ENCODE assay signal across 28 mouse cellular contexts in genomic region chr17:47616652-47617051, GRCm38 (mm10). TPM values are rescaled to one million over a fixed set of nuclear protein-coding genes. Genes with fewer than 3 reads are reported as not detected.
A peak's percentile ranks its signal among the peaks of the same experiment; 100 is the strongest.
DNase-seq lines count a peak whose midpoint lies in the region; ATAC-seq and TF ChIP-seq lines count a peak whose summit lies in the region.
"Had no signal": no experiment of that assay in that cellular context is flagged by ENCODE, and none has a peak within 500 bp of the region (broad histone marks: within the 10 kb centered on the region; RNA-seq: fewer than 3 reads in every experiment).

No protein-coding gene starts in this region.

- no peak for TF ChIP-seq CTCF in liver, embryonic 14.5 days (IDR thresholded peaks at IDR 0.05; ENCODE audit: low read depth)
- TF ChIP-seq CTCF in liver, postnatal 0 days (IDR thresholded peaks at IDR 0.05; ENCODE audit: low read depth): no peak

- H3K4me2 ChIP-seq in liver, embryonic 11.5 days: peak overlapping the region; percentile 43
- H3K4me2 ChIP-seq in liver, embryonic 14.5 days (ENCODE audit: low read depth): peak overlapping the region; percentile 58
- peak overlapping the region; percentile 10 for H3K4me2 ChIP-seq in liver, postnatal 0 days (ENCODE audit: low read depth, low read length)
- H3K4me2 ChIP-seq: embryonic facial prominence, embryonic 13.5 days; heart, embryonic 15.5 days; hindbrain, embryonic 12.5 days; hindbrain, embryonic 15.5 days had no signal

- no peak for ATAC-seq in liver, embryonic 11.5 days (replicated peaks; ENCODE audit: low FRiP score)
- no peak for ATAC-seq in liver, embryonic 14.5 days (ENCODE audit: insufficient read depth)
- no peak for ATAC-seq in liver, postnatal 0 days
- ATAC-seq: forebrain, embryonic 14.5 days; forebrain, postnatal 0 days had no signal

- intact Hi-C loops in heart, postnatal 10 days (cut with DNase I): no loop called here

- peak; percentile 84 for DNase-seq in heart, adult 11 months
- no peak for DNase-seq in heart, postnatal 10 days
- DNase-seq in liver, embryonic 11.5 days (ENCODE audit: low spot score): no peak
- DNase-seq in liver: no peak
- DNase-seq in liver, embryonic 14.5 days (ENCODE audit: low read depth in 3 of 3, low spot score in 3 of 3): no peak
- no peak for DNase-seq in liver, postnatal 0 days
- DNase-seq in right cerebral cortex, postnatal 14 days: no peak
- no peak for DNase-seq in embryo, embryonic 10 days (ENCODE audit: low spot score)
- DNase-seq: adrenal gland, adult 2 months; adrenal gland, postnatal 14 days; B cell, adult 2 months; cerebellum, adult 11 months; cerebellum, adult 2 months; cerebellum, adult 9-11 months; cerebellum, postnatal 25 days; embryo, embryonic 11 days; forebrain, postnatal 0 days; gastrocnemius, adult 2 months; gastrocnemius, postnatal 14 days; heart, adult 18-20 months had no signal

- H3K4me1 ChIP-seq in liver, embryonic 11.5 days (replicated peaks; ENCODE audit: control insufficient read depth, insufficient read depth, low read length): peaks cover 35% of the 10 kb centered on the region
- peaks cover 36 to 50% of the 10 kb centered on the region in 2 experiments for H3K4me1 ChIP-seq in liver, embryonic 14.5 days (replicated peaks; ENCODE audit: control insufficient read depth in 2 of 2, insufficient read depth in 2 of 2, low read length in 1 of 2)
- H3K4me1 ChIP-seq in liver, postnatal 0 days (ENCODE audit: insufficient read depth): peaks cover 18% of the 10 kb centered on the region

- no peaks in the 10 kb centered on the region for H3K9me3 ChIP-seq in liver, embryonic 11.5 days (ENCODE audit: control insufficient read depth, low read length)
- H3K9me3 ChIP-seq in liver, embryonic 14.5 days (ENCODE audit: control insufficient read depth, low read length): no peaks in the 10 kb centered on the region
- H3K9me3 ChIP-seq in liver, postnatal 0 days (ENCODE audit: low read length): no peaks in the 10 kb centered on the region
- H3K9me3 ChIP-seq: embryonic facial prominence, embryonic 10.5 days; embryonic facial prominence, embryonic 13.5 days; G1E; heart, embryonic 15.5 days; hindbrain, embryonic 12.5 days; hindbrain, embryonic 15.5 days had no signal

- peak overlapping the region; percentile 98 for H3K27ac ChIP-seq in liver, embryonic 11.5 days (ENCODE audit: low read depth, low read length)
- peak overlapping the region; percentile 98 for H3K27ac ChIP-seq in liver, embryonic 14.5 days
- peak overlapping the region; percentile 89 for H3K27ac ChIP-seq in liver, postnatal 0 days (ENCODE audit: low read depth)
- H3K27ac ChIP-seq: embryonic facial prominence, embryonic 10.5 days; embryonic facial prominence, embryonic 13.5 days; gastrocnemius, adult 2 months; heart, embryonic 15.5 days; hindbrain, embryonic 12.5 days; hindbrain, embryonic 15.5 days had no signal

- 79% methylated on average over 4 of the region's 4 CpGs for WGBS in liver, embryonic 11.5 days
- 62% methylated on average over 4 of the region's 4 CpGs for WGBS in liver, embryonic 14.5 days (ENCODE audit: insufficient replicate concordance)
- 79% methylated on average over 4 of the region's 4 CpGs for WGBS in liver, postnatal 0 days (ENCODE audit: insufficient replicate concordance)

- H3K27me3 ChIP-seq in liver, embryonic 11.5 days (replicated peaks; ENCODE audit: control insufficient read depth, insufficient read depth, low read length): no peaks in the 10 kb centered on the region
- H3K27me3 ChIP-seq in liver, embryonic 14.5 days (ENCODE audit: control insufficient read depth, insufficient read depth, low read length): no peaks in the 10 kb centered on the region
- no peaks in the 10 kb centered on the region for H3K27me3 ChIP-seq in liver, postnatal 0 days (ENCODE audit: insufficient read depth, low read length)
- H3K27me3 ChIP-seq: CH12.LX; embryonic facial prominence, embryonic 13.5 days; heart, embryonic 15.5 days; hindbrain, embryonic 12.5 days; hindbrain, embryonic 15.5 days had no signal

- H3K9ac ChIP-seq in liver, embryonic 11.5 days (ENCODE audit: low read depth, low read length): no peak overlapping the region
- H3K9ac ChIP-seq in liver, embryonic 14.5 days (replicated peaks): peak overlapping the region; percentile 54; the same call in 1 of the 2 replicates
- H3K9ac ChIP-seq in liver, postnatal 0 days (replicated peaks): no peak overlapping the region
- H3K9ac ChIP-seq: embryonic facial prominence, embryonic 13.5 days; forebrain, postnatal 0 days; heart, embryonic 15.5 days; hindbrain, embryonic 12.5 days; hindbrain, embryonic 15.5 days had no signal

- H3K4me3 ChIP-seq in liver, embryonic 11.5 days (ENCODE audit: low read depth, low read length): no peak overlapping the region
- H3K4me3 ChIP-seq in liver, embryonic 14.5 days (ENCODE audit: insufficient read depth in 1 of 2, low read depth in 2 of 2, low read length in 2 of 2): no peak overlapping the region
- no peak overlapping the region for H3K4me3 ChIP-seq in liver, postnatal 0 days (ENCODE audit: low read depth, low read length)
- H3K4me3 ChIP-seq: embryonic facial prominence, embryonic 10.5 days; embryonic facial prominence, embryonic 13.5 days; gastrocnemius, adult 2 months; heart, embryonic 15.5 days; hindbrain, embryonic 12.5 days; hindbrain, embryonic 15.5 days had no signal

- H3K36me3 ChIP-seq in liver, embryonic 11.5 days (ENCODE audit: control insufficient read depth, insufficient read depth, low read length): peaks cover 28% of the 10 kb centered on the region; the same call in 1 of the 2 replicates
- peaks cover 52% of the 10 kb centered on the region for H3K36me3 ChIP-seq in liver, embryonic 14.5 days (replicated peaks; ENCODE audit: control insufficient read depth, insufficient read depth, low read depth)
- H3K36me3 ChIP-seq in liver, postnatal 0 days (replicated peaks; ENCODE audit: insufficient read depth, low read length): peaks cover 45% of the 10 kb centered on the region

- TF ChIP-seq EP300 in liver, embryonic 14.5 days (IDR thresholded peaks at IDR 0.05; ENCODE audit: low read depth): no peak
- no peak for TF ChIP-seq EP300 in liver, postnatal 0 days (IDR thresholded peaks at IDR 0.05; ENCODE audit: low read depth)

RNA-seq across cellular contexts. Expression of gene Gm20517, which starts 5.3 kb away (rescaled TPM):
- total RNA-seq in heart, postnatal 10 days (2021): 1 to 10 TPM; 3.0 to 3.5 TPM
- 1.5 and 2.5 TPM in 2 replicates for polyA plus RNA-seq in liver, embryonic 11.5 days (2014; fragmentation: Nextera tagmentation; extraction: Ambion mirVana)
- polyA plus RNA-seq in liver, embryonic 14.5 days (2012; rRNA removed): 0.86 and 0.95 TPM in 2 replicates
- polyA plus RNA-seq in liver, embryonic 14.5 days (2014; fragmentation: Nextera tagmentation; extraction: Ambion mirVana): 0.86 and 1.7 TPM in 2 replicates
- polyA plus RNA-seq in liver, postnatal 0 days (2015; fragmentation: Nextera tagmentation; extraction: Ambion mirVana): 0.79 and 0.82 TPM in 2 replicates

RNA-seq across cellular contexts. Expression of gene Med20, which starts 5.3 kb away (rescaled TPM):
- 10 to 100 TPM; 21.9 to 23.0 TPM for total RNA-seq in heart, postnatal 10 days (2021)
- polyA plus RNA-seq in liver, embryonic 11.5 days (2014; fragmentation: Nextera tagmentation; extraction: Ambion mirVana): 48.9 and 53.3 TPM in 2 replicates
- 20.7 and 23.1 TPM in 2 replicates for polyA plus RNA-seq in liver, embryonic 14.5 days (2012; rRNA removed)
- 23.2 and 25.7 TPM in 2 replicates for polyA plus RNA-seq in liver, embryonic 14.5 days (2014; fragmentation: Nextera tagmentation; extraction: Ambion mirVana)
- polyA plus RNA-seq in liver, postnatal 0 days (2015; fragmentation: Nextera tagmentation; extraction: Ambion mirVana): 13.5 and 14.4 TPM in 2 replicates

RNA-seq across cellular contexts. Expression of gene Bysl, which starts 5.4 kb away (rescaled TPM):
- 10 to 100 TPM; 17.2 to 19.0 TPM for total RNA-seq in heart, postnatal 10 days (2021)
- 43.1 and 45.9 TPM in 2 replicates for polyA plus RNA-seq in liver, embryonic 11.5 days (2014; fragmentation: Nextera tagmentation; extraction: Ambion mirVana)
- polyA plus RNA-seq in liver, embryonic 14.5 days (2012; rRNA removed): 9.8 and 12.5 TPM in 2 replicates
- 13.3 and 14.3 TPM in 2 replicates for polyA plus RNA-seq in liver, embryonic 14.5 days (2014; fragmentation: Nextera tagmentation; extraction: Ambion mirVana)
- polyA plus RNA-seq in liver, postnatal 0 days (2015; fragmentation: Nextera tagmentation; extraction: Ambion mirVana): 8.9 and 10.6 TPM in 2 replicates

RNA-seq across cellular contexts. Expression of gene Usp49, which starts 13.8 kb away (rescaled TPM):
- total RNA-seq in heart, postnatal 10 days (2021): 1 to 10 TPM; 5.4 to 5.5 TPM
- polyA plus RNA-seq in liver, embryonic 11.5 days (2014; fragmentation: Nextera tagmentation; extraction: Ambion mirVana): 4.1 and 4.8 TPM in 2 replicates
- 6.4 and 6.6 TPM in 2 replicates for polyA plus RNA-seq in liver, embryonic 14.5 days (2012; rRNA removed)
- polyA plus RNA-seq in liver, embryonic 14.5 days (2014; fragmentation: Nextera tagmentation; extraction: Ambion mirVana): 2.9 and 3.9 TPM in 2 replicates
- polyA plus RNA-seq in liver, postnatal 0 days (2015; fragmentation: Nextera tagmentation; extraction: Ambion mirVana): 1.2 and 1.6 TPM in 2 replicates
